Mouse (Mus musculus): ENCODE results near the gene Elavl1. TPM values are rescaled to one million over a fixed set of nuclear protein-coding genes. Genes with fewer than 3 reads are reported as not detected.
A peak's percentile ranks its signal among the peaks of the same experiment; 100 is the strongest.
"Not testable (repeated sequence)": the region's sequence is repeated elsewhere in the genome, so short reads cannot be mapped to it uniquely, and the experiment has no call there.

Gene Elavl1
- total RNA-seq (2017): 44.2 to 65.5 TPM (median 46.9 TPM) in 3 replicates

GRCm38 (mm10) chr8:4324983-4325750 is at the start of gene Elavl1, which contains the start of gene Ccl25:
TSS of gene Elavl1 (minus strand) at chr8:4325413.
TSS of gene Ccl25 (plus strand) at chr8:4325210.
- peak; percentile 93 for ATAC-seq (replicated peaks; ENCODE audit: insufficient number of reproducible peaks, low FRiP score, low TSS enrichment, poor library complexity, severe bottlenecking)

DNA sequence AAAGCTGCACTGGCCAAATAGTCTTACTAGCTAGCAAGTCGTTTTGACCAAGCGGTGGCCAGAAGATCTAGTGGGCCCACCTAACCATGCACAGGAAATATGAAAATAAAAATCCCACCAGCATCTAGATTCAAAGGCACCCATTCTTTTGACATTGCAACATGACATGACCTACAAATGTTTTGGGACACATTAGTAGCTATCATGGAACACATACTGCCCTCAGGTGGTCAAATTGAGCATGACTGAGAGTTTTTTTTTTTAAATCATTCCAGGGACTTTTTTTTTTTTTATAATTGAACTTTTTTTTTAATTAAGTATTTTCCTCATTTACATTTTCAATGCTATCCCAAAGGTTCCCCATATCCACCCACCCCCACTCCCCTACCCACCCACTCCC is 47.4 kb upstream of the Elavl1 start:
- no peak for ATAC-seq (replicated peaks; ENCODE audit: insufficient number of reproducible peaks, low FRiP score, low TSS enrichment, poor library complexity, severe bottlenecking)

DNA sequence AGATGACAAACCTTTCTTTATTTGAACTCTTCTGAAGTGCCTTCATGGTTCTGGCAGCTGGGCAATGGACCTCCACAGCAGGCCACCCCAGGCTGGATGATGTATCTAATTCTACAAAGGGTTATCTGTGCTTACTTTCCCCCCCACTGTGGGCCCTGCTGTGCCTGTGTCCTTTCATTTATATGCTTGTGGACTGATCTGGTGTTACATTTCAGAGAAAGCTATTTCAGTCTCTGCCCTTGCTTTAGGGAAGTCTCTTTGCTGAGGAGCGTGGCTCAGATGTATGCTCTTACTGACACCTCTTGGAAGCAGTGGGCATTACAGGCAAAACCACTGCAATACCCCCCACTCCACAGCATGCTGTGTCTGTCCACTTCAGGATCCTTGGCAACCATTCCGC is 44.9 kb upstream of the Elavl1 start:
- ATAC-seq (replicated peaks; ENCODE audit: insufficient number of reproducible peaks, low FRiP score, low TSS enrichment, poor library complexity, severe bottlenecking): peak; percentile 86

GRCm38 (mm10) chr8:4368470-4368869 is 43.3 kb upstream of the Elavl1 start:
- no peak for ATAC-seq (replicated peaks; ENCODE audit: insufficient number of reproducible peaks, low FRiP score, low TSS enrichment, poor library complexity, severe bottlenecking)

- no peak for ATAC-seq (replicated peaks; ENCODE audit: insufficient number of reproducible peaks, low FRiP score, low TSS enrichment, poor library complexity, severe bottlenecking)
Measured at GRCm38 (mm10) chr8:4367808-4368207, 42.6 kb upstream of the Elavl1 start.

DNA sequence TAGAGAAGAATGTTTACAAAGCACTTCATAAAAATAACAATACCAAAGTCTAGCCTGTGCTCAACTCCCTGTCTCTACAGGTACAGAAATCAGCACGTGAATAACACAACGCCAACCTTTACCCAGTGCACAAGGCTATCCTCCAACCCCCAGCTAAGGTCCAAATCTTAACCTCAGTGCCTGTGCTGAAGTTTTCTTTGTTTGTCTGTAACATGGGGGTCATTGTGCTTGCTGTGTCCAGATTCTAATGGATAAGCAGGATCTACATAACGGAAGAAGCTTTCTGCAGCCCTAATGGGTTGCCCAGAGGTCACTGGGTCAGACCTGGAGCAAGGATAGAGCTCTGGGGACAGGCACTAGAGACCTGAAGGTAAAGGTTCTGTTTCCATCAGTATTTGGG is 41.0 kb upstream of the Elavl1 start:
- ATAC-seq (replicated peaks; ENCODE audit: insufficient number of reproducible peaks, low FRiP score, low TSS enrichment, poor library complexity, severe bottlenecking): no peak

DNA sequence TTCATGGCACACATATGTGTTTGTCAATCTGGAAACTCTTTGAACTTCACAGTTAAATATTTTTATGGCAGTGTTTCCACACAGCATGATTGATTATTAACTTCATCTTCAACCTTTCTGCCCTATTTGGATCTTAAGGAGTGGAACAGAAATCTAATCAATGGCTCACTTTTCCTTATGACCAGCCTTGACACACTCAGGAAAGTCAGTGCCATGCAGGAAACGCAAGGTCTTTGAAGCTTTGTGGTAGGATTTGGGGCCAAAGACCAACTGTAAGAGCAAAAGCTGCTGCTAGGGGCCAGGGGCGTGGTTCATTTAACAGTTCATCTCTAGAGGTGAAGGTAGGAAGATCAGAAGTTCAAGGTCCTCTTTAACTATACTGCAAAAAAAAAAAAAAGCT is 35.7 kb upstream of the Elavl1 start:
- no peak for ATAC-seq (replicated peaks; ENCODE audit: insufficient number of reproducible peaks, low FRiP score, low TSS enrichment, poor library complexity, severe bottlenecking)

GRCm38 (mm10) chr8:4359362-4359761 is 34.1 kb upstream of the Elavl1 start:
- ATAC-seq (replicated peaks; ENCODE audit: insufficient number of reproducible peaks, low FRiP score, low TSS enrichment, poor library complexity, severe bottlenecking): no peak

GRCm38 (mm10) chr8:4355455-4355854 is 30.2 kb upstream of the Elavl1 start:
- no peak for ATAC-seq (replicated peaks; ENCODE audit: insufficient number of reproducible peaks, low FRiP score, low TSS enrichment, poor library complexity, severe bottlenecking)

GRCm38 (mm10) chr8:4354516-4354915 is 29.3 kb upstream of the Elavl1 start:
- no peak for ATAC-seq (replicated peaks; ENCODE audit: insufficient number of reproducible peaks, low FRiP score, low TSS enrichment, poor library complexity, severe bottlenecking)

DNA sequence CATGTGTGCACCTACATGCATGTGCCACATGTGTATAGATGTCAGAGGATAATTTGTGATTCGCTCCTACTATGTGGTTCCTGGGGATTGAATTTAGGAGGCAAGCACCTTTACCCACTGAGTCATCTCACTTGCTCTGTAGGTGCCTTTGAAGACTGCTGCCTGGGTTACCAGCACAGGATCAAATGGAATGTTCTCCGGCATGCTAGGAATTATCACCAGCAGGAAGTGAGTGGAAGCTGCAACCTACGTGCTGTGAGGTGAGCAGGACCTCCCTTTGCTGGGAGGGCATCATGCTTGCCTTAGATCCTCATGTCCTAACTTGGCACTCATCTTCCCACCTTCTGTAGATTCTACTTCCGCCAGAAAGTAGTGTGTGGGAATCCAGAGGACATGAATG is 28.5 kb upstream of the Elavl1 start:
- no peak for ATAC-seq (replicated peaks; ENCODE audit: insufficient number of reproducible peaks, low FRiP score, low TSS enrichment, poor library complexity, severe bottlenecking)

DNA sequence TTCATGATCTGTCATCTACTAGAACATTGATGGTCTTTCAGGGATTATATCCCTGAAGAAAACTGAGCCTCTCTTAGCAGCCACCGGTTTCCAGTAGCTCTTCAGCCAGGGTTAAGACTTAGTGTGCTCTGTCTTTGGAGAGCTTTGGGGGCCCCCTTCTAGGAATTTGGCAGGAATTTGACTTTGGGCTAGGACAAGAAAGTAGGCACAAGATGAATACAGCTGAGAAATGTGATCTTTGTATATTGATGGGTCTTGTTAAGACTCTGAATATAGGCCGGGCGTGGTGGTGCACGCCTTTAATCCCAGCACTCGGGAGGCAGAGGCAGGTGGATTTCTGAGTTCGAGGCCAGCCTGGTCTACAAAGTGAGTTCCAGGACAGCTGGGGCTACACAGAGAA is 27.3 kb upstream of the Elavl1 start:
- not testable (repeated sequence) for ATAC-seq (replicated peaks; ENCODE audit: insufficient number of reproducible peaks, low FRiP score, low TSS enrichment, poor library complexity, severe bottlenecking)

- ATAC-seq (replicated peaks; ENCODE audit: insufficient number of reproducible peaks, low FRiP score, low TSS enrichment, poor library complexity, severe bottlenecking): no peak
Measured at GRCm38 (mm10) chr8:4350618-4351017, 25.4 kb upstream of the Elavl1 start.

DNA sequence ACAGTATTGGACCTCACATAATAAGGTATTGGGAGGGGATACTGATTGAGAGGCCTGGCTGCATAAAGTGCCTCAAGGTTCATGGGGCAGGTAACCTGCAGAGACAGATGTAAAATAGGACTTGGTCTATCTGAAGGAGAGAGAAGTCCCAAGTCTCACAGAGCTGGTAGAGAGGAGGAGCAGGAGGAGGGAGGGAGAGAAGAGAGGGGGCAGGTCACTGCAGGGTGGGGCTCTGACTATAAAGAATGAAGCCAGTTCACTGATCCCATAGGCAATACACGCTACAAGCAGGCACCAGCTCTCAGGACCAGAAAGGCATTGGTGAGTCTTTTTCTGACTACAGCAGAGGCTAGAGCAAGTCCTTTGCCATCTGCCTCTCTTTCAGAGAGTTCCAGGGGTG is 24.1 kb upstream of the Elavl1 start:
- ATAC-seq (replicated peaks; ENCODE audit: insufficient number of reproducible peaks, low FRiP score, low TSS enrichment, poor library complexity, severe bottlenecking): no peak

DNA sequence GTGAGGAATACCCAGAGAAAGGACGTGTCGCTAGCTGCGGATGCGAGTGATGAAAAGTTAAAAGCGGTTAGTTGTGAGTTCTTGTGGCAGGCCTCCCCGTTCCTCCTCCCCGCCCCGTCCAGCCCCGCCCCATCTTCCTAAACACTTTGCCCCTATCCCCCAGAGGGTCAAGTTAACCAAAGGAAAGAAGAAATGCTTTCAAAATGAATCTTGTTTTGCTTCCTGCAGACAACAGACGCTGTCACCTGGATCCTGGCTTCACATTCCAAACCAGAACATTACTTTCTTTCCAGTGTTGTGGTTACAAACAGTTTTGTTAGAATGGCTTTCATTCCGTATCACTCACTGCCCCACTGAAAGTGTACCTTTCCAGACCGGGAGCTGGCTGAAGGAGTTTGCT is 23.1 kb upstream of the Elavl1 start:
- ATAC-seq (replicated peaks; ENCODE audit: insufficient number of reproducible peaks, low FRiP score, low TSS enrichment, poor library complexity, severe bottlenecking): no peak

DNA sequence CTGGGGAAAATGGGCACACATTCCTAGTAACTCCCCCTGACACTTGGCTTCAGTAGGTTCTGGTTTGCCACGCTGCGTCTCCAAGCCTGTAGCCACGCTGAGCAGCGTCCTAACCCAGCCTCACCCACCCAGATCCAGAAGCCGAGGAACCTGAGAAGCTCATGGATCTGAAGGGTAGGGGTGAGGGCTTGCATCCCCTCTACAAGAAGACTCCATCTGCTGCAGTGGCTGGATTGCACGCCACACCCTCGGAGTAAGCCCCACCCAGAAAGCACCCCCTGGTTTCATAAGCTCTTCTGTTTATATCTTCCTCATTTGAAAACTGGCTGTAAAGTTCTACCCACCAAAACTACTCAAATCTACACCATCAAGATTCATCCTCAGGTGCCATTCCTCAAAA is 22.4 kb upstream of the Elavl1 start:
- ATAC-seq (replicated peaks; ENCODE audit: insufficient number of reproducible peaks, low FRiP score, low TSS enrichment, poor library complexity, severe bottlenecking): peak; percentile 55; the same call in 1 of the 2 replicates

DNA sequence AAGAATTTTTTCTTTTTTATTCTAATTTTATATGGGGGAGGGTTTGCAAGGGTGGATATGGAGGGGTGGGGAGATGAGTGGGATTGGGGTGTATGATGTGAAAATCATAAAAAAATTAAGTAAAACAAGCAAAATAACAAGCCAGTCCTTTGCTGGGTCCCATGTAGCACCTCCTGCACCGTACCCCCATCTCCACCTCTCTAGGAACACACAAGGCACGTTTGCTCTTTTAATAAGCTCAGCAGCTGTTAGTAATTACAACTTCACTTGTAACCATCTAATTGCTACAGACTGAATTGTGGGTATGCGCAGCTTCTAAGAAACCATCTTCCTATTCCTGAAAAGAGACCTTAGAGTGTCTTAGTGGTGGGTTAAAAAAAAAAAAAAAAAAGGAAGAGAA is 15.0 kb upstream of the Elavl1 start:
- no peak for ATAC-seq (replicated peaks; ENCODE audit: insufficient number of reproducible peaks, low FRiP score, low TSS enrichment, poor library complexity, severe bottlenecking)

- no peak for ATAC-seq (replicated peaks; ENCODE audit: insufficient number of reproducible peaks, low FRiP score, low TSS enrichment, poor library complexity, severe bottlenecking)
Measured at GRCm38 (mm10) chr8:4335678-4336077, 10.5 kb upstream of the Elavl1 start.

DNA sequence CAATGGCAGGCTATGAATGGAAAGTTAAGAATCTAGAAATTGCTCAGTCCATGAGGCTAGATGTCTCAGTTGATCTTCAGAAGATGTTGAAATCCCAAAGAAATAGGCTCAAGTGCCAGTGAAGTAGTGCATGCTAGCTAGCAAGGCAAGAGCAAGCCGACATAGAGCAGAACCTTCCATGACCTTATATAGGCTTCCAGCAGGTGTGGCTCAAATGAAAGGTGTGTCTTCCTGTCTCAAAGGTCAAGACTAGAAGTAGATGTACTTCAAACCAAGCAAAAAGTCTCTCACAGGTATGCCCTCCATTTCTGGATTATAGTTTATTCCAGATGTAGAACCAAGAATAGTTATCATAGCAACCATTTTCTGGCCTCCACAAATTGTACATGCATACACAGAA is 8.8 kb upstream of the Elavl1 start:
- ATAC-seq (replicated peaks; ENCODE audit: insufficient number of reproducible peaks, low FRiP score, low TSS enrichment, poor library complexity, severe bottlenecking): no peak

- no peak for ATAC-seq (replicated peaks; ENCODE audit: insufficient number of reproducible peaks, low FRiP score, low TSS enrichment, poor library complexity, severe bottlenecking)
Measured at GRCm38 (mm10) chr8:4329000-4329399, 3.8 kb upstream of the Elavl1 start.

GRCm38 (mm10) chr8:4325751-4326036 is 481 bp upstream of the Elavl1 start:
- ATAC-seq (replicated peaks; ENCODE audit: insufficient number of reproducible peaks, low FRiP score, low TSS enrichment, poor library complexity, severe bottlenecking): no peak

Data from monocyte, adult 5-6 weeks (primary cell).